Mouse (Mus musculus): Measurements from ENCODE around the gene Rpa3. TPM values are rescaled to one million over a fixed set of nuclear protein-coding genes. Genes with fewer than 3 reads are reported as not detected.

The Rpa3 gene
- polyA plus RNA-seq, 1 experiment from 2014 or later: 49.4 TPM

- Histone ChIP-seq H3K4me3 (ENCODE audit: low read depth, low read length) (no peak overlapping the region), H3K27ac (ENCODE audit: low read depth, low read length) (no peak overlapping the region), H3K27me3 (ENCODE audit: control insufficient read depth, insufficient read depth, low read length) (no peaks in the 10 kb centered on the region), H3K9me3 (ENCODE audit: control insufficient read depth, low read length) (no peaks in the 10 kb centered on the region), H3K36me3 (ENCODE audit: control insufficient read depth, insufficient read depth, low read length) (peaks cover 5% of the 10 kb centered on the region; the same call in 1 of the 2 replicates), H3K4me1 (ENCODE audit: control insufficient read depth, insufficient read depth, low read length) (no peaks in the 10 kb centered on the region), H3K4me2 (ENCODE audit: low read depth, low read length) (no peak overlapping the region), H3K9ac (replicated peaks; ENCODE audit: low read depth, low read length) (no peak overlapping the region)
- no peak for ATAC-seq (ENCODE audit: low read depth)
- 92% methylated on average over 3 of the region's 3 CpGs for WGBS
These were observed 31.9 kb downstream of the Rpa3 start for GRCm38 (mm10) chr6:8227035-8227434.

- H3K4me1 ChIP-seq (ENCODE audit: control insufficient read depth, insufficient read depth, low read length): peaks cover 10% of the 10 kb centered on the region
- no peak overlapping the region for H3K4me3 ChIP-seq (ENCODE audit: low read depth, low read length)
- H3K27ac ChIP-seq (ENCODE audit: low read depth, low read length): no peak overlapping the region
- H3K36me3 ChIP-seq (ENCODE audit: control insufficient read depth, insufficient read depth, low read length): no peaks in the 10 kb centered on the region
- peak overlapping the region; percentile 68 for H3K4me2 ChIP-seq (ENCODE audit: low read depth, low read length)
- no peak for ATAC-seq (ENCODE audit: low read depth)
- H3K27me3 ChIP-seq (ENCODE audit: control insufficient read depth, insufficient read depth, low read length): no peaks in the 10 kb centered on the region
- no peaks in the 10 kb centered on the region for H3K9me3 ChIP-seq (ENCODE audit: control insufficient read depth, low read length)
- 88% methylated on average over 3 of the region's 3 CpGs for WGBS
- H3K9ac ChIP-seq (replicated peaks; ENCODE audit: low read depth, low read length): no peak overlapping the region
These were observed 48.3 kb downstream of the Rpa3 start for GRCm38 (mm10) chr6:8210661-8211060.

- Histone ChIP-seq H3K27me3 (ENCODE audit: control insufficient read depth, insufficient read depth, low read length) (no peaks in the 10 kb centered on the region), H3K4me3 (ENCODE audit: low read depth, low read length) (peak overlapping the region; percentile 82), H3K9me3 (ENCODE audit: control insufficient read depth, low read length) (no peaks in the 10 kb centered on the region), H3K36me3 (ENCODE audit: control insufficient read depth, insufficient read depth, low read length) (no peaks in the 10 kb centered on the region), H3K27ac (ENCODE audit: low read depth, low read length) (peak overlapping the region; percentile 91), H3K9ac (replicated peaks; ENCODE audit: low read depth, low read length) (peak overlapping the region; percentile 92), H3K4me1 (ENCODE audit: control insufficient read depth, insufficient read depth, low read length) (peaks cover 10% of the 10 kb centered on the region), H3K4me2 (ENCODE audit: low read depth, low read length) (peak overlapping the region; percentile 68)
- 16% methylated on average over 10 of the region's 10 CpGs for WGBS
- ATAC-seq (ENCODE audit: low read depth): no peak; the same call in none of the 2 replicates
These were observed 49.1 kb downstream of the Rpa3 start for GRCm38 (mm10) chr6:8209866-8210186.

GRCm38 (mm10) chr6:8209047-8209865, 49.7 kb downstream of the Rpa3 start, which contains the start of gene Mios:
Gene Mios (plus strand): TSS chr6:8209222.
- WGBS: under 1% methylated on average over 88 of the region's 90 CpGs
- peak within 1 kb of the TSS; percentile 82 for H3K4me3 ChIP-seq (ENCODE audit: low read depth, low read length)
- H3K9ac ChIP-seq (replicated peaks; ENCODE audit: low read depth, low read length): peak within 1 kb of the TSS; percentile 92
- peak within 1 kb of the TSS; percentile 91 for H3K27ac ChIP-seq (ENCODE audit: low read depth, low read length)
- peak within 1 kb of the TSS; percentile 68 for H3K4me2 ChIP-seq (ENCODE audit: low read depth, low read length)
- H3K36me3 ChIP-seq (ENCODE audit: control insufficient read depth, insufficient read depth, low read length): no peaks in the 10 kb centered on the region
- H3K4me1 ChIP-seq (ENCODE audit: control insufficient read depth, insufficient read depth, low read length): peaks cover 10% of the 10 kb centered on the region
- peak; percentile 99 for ATAC-seq (ENCODE audit: low read depth)
- no peaks in the 10 kb centered on the region for H3K27me3 ChIP-seq (ENCODE audit: control insufficient read depth, insufficient read depth, low read length)
- no peaks in the 10 kb centered on the region for H3K9me3 ChIP-seq (ENCODE audit: control insufficient read depth, low read length)

Other genes with a start within 250 kb of the Rpa3 start
- 0.35 and 5.2 TPM in 2 replicates for gene Col28a1, start 66.6 kb downstream of the Rpa3 start, polyA plus RNA-seq (2014; fragmentation: Nextera tagmentation; extraction: Ambion mirVana)
- 31.1 and 32.2 TPM in 2 replicates for gene Mios, start 50.0 kb downstream of the Rpa3 start, polyA plus RNA-seq (2014; fragmentation: Nextera tagmentation; extraction: Ambion mirVana)
- 55.4 and 60.0 TPM in 2 replicates for gene Umad1, start 115 bp upstream of the Rpa3 start, polyA plus RNA-seq (2014; fragmentation: Nextera tagmentation; extraction: Ambion mirVana)
- 7.7 and 18.3 TPM in 2 replicates for gene Gm45062, start 277 bp upstream of the Rpa3 start, polyA plus RNA-seq (2014; fragmentation: Nextera tagmentation; extraction: Ambion mirVana)